Mouse (Mus musculus) cerebellum, adult 2 months (tissue): ENCODE data around the gene Vmn1r56. TPM values are rescaled to one million over a fixed set of nuclear protein-coding genes. Genes with fewer than 3 reads are reported as not detected.
"Not testable (repeated sequence)": the region's sequence is repeated elsewhere in the genome, so short reads cannot be mapped to it uniquely, and the experiment has no call there.

Source experiments
- DNase-seq, 2 experiments: peaks; one replicate each; pipeline ENCODE4 v3.0.0; 2021
- H3K27ac ChIP-seq: fragments of 200-500 bp; 2 replicates; pipeline ENCODE4 v1.5.1; 2012; ENCODE audit warnings: low read length, control low read depth, inconsistent platforms; ENCODE audit not compliant: insufficient read depth
- H3K27me3 ChIP-seq: fragments of 200-500 bp; 2 replicates; pipeline ENCODE4 v1.6.1; 2012; ENCODE audit warnings: inconsistent platforms, mild to moderate bottlenecking, low read length, moderate library complexity; ENCODE audit not compliant: control insufficient read depth, insufficient read depth
- H3K4me1 ChIP-seq: fragments of 200-500 bp; 2 replicates; pipeline ENCODE4 v1.6.1; 2011; ENCODE audit warnings: low read length; ENCODE audit not compliant: control insufficient read depth, insufficient read depth
- H3K4me3 ChIP-seq: fragments of 200-500 bp; replicated peaks from 2 replicates; pipeline ENCODE3; 2011; ENCODE audit warnings: mild to moderate bottlenecking, low read depth, low read length, control low read depth; ENCODE audit not compliant: insufficient read depth
- WGBS: fragments of 180-500 bp; shearing (Covaris S2); methylation state at CpG from one replicate; pipeline ENCODE4 v1.1.7; 2018; 5-methylcytosine and 5-hydroxymethylcytosine counted together
- polyA plus RNA-seq: library from polyadenylated mRNA; depleted of rRNA; stranded (reverse); fragments of >200 nt; gene quantifications from 2 replicates; pipeline ENCODE4 v1.2.3, GENCODE M21; 2012; rRNA removed

The Vmn1r56 gene
- not detected in 2 replicates for polyA plus RNA-seq

GRCm38 (mm10) chr7:5196647-5197046 is at the start of gene Vmn1r56:
Gene Vmn1r56 (minus strand): TSS chr7:5196747.
- H3K4me1 ChIP-seq, DNase-seq, H3K4me3 ChIP-seq, H3K27me3 ChIP-seq, H3K27ac ChIP-seq: not testable (repeated sequence)

- 54% methylated on average over 1 of the region's 1 CpGs for WGBS
These were observed 21.6 kb upstream of the Vmn1r56 start, which contains the start of gene Vmn1r57 for GRCm38 (mm10) chr7:5218193-5218592. Gene Vmn1r57 (plus strand): TSS chr7:5218493.

GRCm38 (mm10) chr7:5149570-5149969 is 47.0 kb downstream of the Vmn1r56 start, which contains the start of gene Vmn1r55:
Gene Vmn1r55 (minus strand): TSS chr7:5149670.
- DNase-seq, H3K4me3 ChIP-seq, H3K27me3 ChIP-seq, H3K4me1 ChIP-seq, H3K27ac ChIP-seq: not testable (repeated sequence)

More at GRCm38 (mm10) chr7:5218193-5218592, 21.6 kb upstream of the Vmn1r56 start, which contains the start of gene Vmn1r57:
- not testable (repeated sequence) for H3K27me3 ChIP-seq, H3K4me3 ChIP-seq, DNase-seq, H3K27ac ChIP-seq, H3K4me1 ChIP-seq

Other genes starting within 250 kb of the Vmn1r56 start
- gene Sbk2, start 232.3 kb downstream of the Vmn1r56 start, polyA plus RNA-seq, result 0.15 and 0.38 TPM in 2 replicates
- gene Sbk3, start 225.6 kb downstream of the Vmn1r56 start, polyA plus RNA-seq, result 2.6 TPM in 2 replicates
- gene Zfp579, start 200.6 kb downstream of the Vmn1r56 start, polyA plus RNA-seq, result 64.8 and 65.2 TPM in 2 replicates
- 14.4 and 14.9 TPM in 2 replicates for gene Zfp524, start 182.3 kb downstream of the Vmn1r56 start, polyA plus RNA-seq
- gene Fiz1, start 182.1 kb downstream of the Vmn1r56 start, polyA plus RNA-seq, result 28.2 and 29.8 TPM in 2 replicates
- not detected in 2 replicates for gene Gm44973, start 181.3 kb downstream of the Vmn1r56 start, polyA plus RNA-seq
- 30.3 and 33.3 TPM in 2 replicates for gene Zfp865, start 176.4 kb downstream of the Vmn1r56 start, polyA plus RNA-seq
- gene Ccdc106, start 176.2 kb downstream of the Vmn1r56 start, polyA plus RNA-seq, result 42.4 and 46.7 TPM in 2 replicates
- not detected in 2 replicates for gene 4632433K11Rik, start 162.6 kb downstream of the Vmn1r56 start, polyA plus RNA-seq
- 8.4 and 9.6 TPM in 2 replicates for gene Zfp784, start 158.3 kb downstream of the Vmn1r56 start, polyA plus RNA-seq
- 29.7 and 34.3 TPM in 2 replicates for gene Zfp580, start 145.2 kb downstream of the Vmn1r56 start, polyA plus RNA-seq
- 196 and 211 TPM in 2 replicates for gene U2af2, start 134.6 kb downstream of the Vmn1r56 start, polyA plus RNA-seq
- 246 and 251 TPM in 2 replicates for gene Epn1, start 116.5 kb downstream of the Vmn1r56 start, polyA plus RNA-seq
- not detected in 2 replicates for gene Rfpl4, start 79.8 kb downstream of the Vmn1r56 start, polyA plus RNA-seq
- gene Rasl2-9, start 70.8 kb downstream of the Vmn1r56 start, polyA plus RNA-seq, result 0.34 and 0.60 TPM in 2 replicates
- not detected in 2 replicates for gene Vmn1r55, start 47.1 kb downstream of the Vmn1r56 start, polyA plus RNA-seq
- gene Vmn1r57, start 21.7 kb upstream of the Vmn1r56 start, polyA plus RNA-seq, result not detected in 2 replicates
- gene Gm5065, start 153.8 kb upstream of the Vmn1r56 start, polyA plus RNA-seq, result not detected in 2 replicates
- gene Nlrp2, start 154.3 kb upstream of the Vmn1r56 start, polyA plus RNA-seq, result not detected in 2 replicates
- not detected in 2 replicates for gene Vmn1r58, start 216.6 kb upstream of the Vmn1r56 start, polyA plus RNA-seq